Mouse (Mus musculus) left cerebral cortex, postnatal 10 days (tissue): ENCODE measurements around the gene Vps45. TPM values are rescaled to one million over a fixed set of nuclear protein-coding genes. Genes with fewer than 3 reads are reported as not detected.

ENCODE experiments used
- DNase-seq, 2 experiments: peaks; one replicate each; pipeline ENCODE4 v3.0.0; 2021 to 2022; ENCODE audit warnings: low spot score in 2 of 2, mixed read lengths in 1 of 2; ENCODE audit errors: extremely low spot score in 1 of 2
- intact Hi-C: fragments of 180-260 bp; cut with DNase I; formaldehyde crosslinking; loops from one replicate; pipeline ENCODE4 v1.15.1; 2025
- total RNA-seq, 2 experiments: library from RNA; stranded (reverse); gene quantifications; 2 replicates each; pipeline ENCODE4 v1.2.3; 2021

The Vps45 gene
- 10 to 100 TPM; 41.2 to 46.4 TPM for total RNA-seq

DNA sequence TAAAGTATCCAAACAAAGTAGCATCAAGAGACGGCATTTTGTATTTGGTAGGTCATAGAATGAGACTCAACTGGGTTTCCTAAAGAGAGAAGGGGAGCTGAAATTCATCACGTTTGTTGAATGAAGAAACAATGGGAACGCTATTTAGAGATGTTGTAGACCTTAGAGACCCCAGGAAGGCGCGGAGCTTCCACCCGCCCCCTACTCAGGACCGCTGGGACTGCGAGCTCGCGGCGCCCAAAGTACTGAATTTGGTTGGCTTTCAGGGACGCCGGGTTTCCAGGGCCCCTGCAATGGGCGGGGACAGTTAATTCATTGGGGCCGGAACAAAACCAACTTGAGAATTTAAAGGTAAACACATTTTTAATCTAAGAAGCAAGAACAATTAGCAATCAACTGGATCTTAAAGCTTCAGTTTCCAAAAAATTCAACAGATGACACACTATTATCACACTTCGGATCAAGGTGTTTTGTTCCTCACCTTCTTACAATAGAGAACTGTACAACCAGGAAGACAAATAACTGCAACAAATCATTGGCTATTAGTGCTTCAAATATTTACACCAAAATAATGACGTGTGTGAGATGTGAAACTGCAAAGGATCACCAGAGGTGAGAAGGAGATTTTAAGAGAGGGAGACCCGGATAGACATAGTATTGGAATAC, at the start of gene Vps45:
Vps45 (minus strand) TSS at position 236 of the 666 bp plus-strand sequence.
- intact Hi-C loops, result no loop called here
- peak; percentile 74 to 75 for DNase-seq

DNA sequence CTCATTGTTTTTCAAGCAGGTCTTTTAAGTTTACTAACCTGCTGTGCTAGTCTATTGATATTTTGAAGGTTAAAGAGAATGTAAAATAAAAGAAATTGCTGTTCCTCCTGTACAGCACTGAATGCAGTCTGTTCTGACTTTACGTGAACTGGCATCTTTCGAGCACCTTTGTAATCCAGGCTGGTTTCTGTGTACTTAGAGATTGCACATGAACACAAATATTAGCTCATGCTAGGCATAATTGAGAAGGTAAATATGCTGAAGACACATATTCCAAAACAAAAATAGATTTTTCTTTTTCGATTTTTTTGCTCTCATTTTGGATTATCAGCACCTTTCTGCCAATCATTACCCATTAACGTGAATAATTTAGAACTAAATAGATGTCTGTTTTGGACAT, 47.9 kb upstream of the Vps45 start:
- intact Hi-C loops, result no loop called here
- no peak for DNase-seq

- intact Hi-C loops, result no loop called here
- no peak for DNase-seq
Measured at GRCm38 (mm10) chr3:96105232-96105747, 47.0 kb upstream of the Vps45 start.

DNA sequence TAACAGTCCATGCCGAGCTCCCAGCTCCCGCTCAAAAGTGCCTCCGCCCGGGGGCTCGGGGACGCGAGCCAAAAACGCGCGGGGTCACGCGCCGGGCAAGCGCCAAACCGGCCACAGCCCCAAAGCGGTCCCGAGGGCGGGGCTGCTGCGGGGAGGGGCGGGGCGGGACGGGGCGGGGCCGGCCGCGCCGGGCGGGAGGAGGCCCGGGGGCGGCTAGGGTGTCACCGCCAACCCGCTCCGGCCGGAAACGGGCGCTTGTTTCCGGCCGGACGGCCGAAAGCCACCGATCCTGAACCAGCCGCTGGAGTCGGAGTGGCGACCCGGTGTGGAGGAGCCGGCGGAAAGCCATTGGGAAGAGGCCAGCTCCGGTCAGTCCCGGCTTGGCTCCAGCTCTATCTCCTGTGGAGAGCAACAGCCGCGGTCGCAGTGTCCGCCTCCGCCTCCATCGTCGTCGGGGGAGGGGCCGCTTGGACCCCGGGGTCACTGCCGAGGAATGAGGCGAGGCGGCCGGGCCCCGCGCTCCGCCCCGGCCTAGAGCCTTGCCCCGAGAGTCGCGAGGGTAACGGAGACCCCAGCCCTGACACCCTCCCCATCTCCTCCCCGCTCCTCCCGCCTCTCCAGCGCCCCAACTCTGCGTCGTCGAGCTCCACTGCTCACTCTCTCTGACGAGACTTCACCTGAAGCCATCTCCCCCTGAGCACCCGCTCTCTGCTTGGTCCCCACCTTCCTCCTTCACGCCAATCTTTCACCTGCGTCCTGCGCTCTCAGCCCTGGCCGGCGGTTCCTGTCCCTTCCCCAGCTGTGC, 46.2 kb upstream of the Vps45 start, which contains the start of gene Otud7b:
Otud7b (plus strand) TSS at position 267 of the 805 bp plus-strand sequence.
- peak; percentile 57 to 90 for DNase-seq
- intact Hi-C loops, result loop anchor here (5.0 kb wide), 1 partner anchor 33 kb away; no protein-coding TSS in a partner anchor

DNA sequence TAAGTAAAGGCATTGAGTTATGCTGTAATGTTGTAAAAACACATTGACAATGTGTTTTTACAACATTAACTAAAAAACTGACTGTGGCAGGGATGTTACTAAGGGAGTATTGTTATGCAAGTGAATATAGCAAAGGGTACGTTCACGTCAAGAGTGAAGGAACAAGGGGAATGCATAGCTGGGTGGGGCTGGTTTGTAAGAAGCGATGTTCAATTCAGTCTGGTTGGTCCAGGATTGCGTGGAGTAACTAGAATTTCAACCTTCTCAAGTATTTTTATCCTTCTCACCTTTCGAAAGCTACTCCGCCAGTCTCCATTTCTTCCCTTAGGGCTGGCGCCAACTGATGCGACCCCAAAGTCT, 45.6 kb upstream of the Vps45 start:
- no peak for DNase-seq
- intact Hi-C loops, result loop anchor here (5.0 kb wide), 1 partner anchor 33 kb away; no protein-coding TSS in a partner anchor

DNA sequence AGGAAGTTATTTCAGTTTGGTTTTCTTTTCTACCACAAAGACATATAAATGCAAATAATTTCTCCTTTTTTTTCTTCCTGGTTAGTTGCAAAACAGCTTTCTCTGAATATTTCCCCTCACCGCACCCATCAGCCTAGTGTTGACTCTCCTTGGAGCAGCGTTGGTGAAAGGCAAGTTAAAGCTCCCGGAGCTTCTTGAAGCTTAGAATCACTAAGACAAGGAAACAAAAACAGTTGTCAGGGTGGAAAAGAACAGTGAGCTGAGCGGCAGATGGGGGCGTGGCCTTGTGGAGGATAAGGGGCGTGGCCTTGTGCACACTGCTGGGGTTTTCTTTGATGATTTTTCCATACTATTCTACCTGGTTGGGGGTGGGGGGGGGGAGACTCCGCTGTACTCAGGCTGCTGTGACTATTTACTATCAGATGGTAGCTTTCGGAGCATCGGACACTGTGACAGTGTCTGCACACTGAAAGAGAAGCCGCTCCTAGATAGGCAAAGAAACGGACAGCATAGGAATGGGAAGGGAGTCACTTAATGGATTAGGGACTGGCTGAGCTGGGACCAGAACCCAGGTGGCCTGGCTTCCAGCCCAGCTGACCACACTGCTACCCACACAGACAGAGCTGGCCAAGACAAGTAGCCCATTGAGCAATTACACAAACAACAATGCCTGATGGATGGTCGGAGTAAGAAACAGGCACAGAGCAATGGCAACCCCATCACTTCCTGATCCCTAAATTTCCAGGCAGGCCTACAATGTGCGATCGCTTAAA, 44.0 kb upstream of the Vps45 start:
- intact Hi-C loops, result loop anchor here (5.0 kb wide), 1 partner anchor 35 kb away; no protein-coding TSS in a partner anchor

DNA sequence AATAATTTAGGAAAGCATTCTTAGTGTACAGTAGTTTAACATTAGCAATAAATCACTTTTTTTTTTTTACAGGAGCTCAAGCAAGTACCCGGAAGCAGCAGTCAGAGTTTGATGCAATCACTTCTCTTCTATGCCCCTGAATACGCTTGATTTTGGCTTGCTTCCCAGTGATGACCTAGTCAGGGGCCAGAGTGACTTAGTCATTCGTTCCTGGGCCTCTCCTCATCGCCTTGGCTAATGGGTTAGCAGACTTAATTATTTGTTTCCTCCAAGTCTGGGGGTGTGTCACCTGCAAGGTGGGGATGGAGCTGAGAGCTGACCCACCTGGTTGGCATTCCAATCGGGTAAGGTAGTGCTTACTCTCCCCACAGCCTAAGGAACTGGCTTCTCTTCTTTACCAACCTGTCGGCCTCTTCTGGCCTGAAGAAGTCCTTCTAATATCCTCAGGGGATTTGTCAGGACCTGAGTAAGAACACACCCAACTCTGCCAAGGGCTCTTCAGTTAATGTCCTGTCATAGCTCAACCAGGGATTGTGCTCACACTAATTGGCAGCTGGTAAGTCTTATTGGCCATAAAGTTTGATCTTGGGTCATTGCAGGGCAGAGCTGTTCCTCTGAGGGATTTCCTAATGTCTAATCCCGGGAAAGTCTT, 40.5 kb upstream of the Vps45 start:
- intact Hi-C loops, result no loop called here
- no peak for DNase-seq

More for the DNA sequence above, 44.0 kb upstream of the Vps45 start:
- DNase-seq, result peak in 1 of 2 experiments; percentile 55

DNA sequence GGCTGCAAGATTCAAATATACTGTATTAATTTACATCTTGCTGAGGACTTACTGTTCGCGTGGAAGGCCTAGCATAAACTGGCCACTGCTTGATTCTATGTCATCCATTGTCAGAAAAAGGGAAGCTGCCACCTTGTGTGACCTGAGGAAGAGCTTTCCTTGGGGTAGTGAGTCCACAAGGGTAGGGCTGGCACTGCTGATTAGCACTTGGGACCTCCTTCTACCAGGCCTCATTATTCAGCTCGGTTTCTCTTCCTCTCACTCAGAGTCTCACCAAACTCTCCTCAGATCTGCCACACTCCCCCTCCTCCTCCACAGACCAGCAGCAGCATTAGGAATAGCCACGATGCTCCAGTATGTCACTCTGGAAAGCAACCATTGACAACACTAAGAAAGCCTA, 39.9 kb upstream of the Vps45 start:
- intact Hi-C loops, result no loop called here
- DNase-seq, result no peak

- DNase-seq, result no peak
- intact Hi-C loops, result no loop called here
Measured at GRCm38 (mm10) chr3:96094203-96094602, 35.9 kb upstream of the Vps45 start.

GRCm38 (mm10) chr3:96093509-96093908, 35.2 kb upstream of the Vps45 start:
- DNase-seq, result no peak
- intact Hi-C loops, result no loop called here

GRCm38 (mm10) chr3:96091966-96092365, 33.7 kb upstream of the Vps45 start:
- intact Hi-C loops, result no loop called here
- no peak for DNase-seq

DNA sequence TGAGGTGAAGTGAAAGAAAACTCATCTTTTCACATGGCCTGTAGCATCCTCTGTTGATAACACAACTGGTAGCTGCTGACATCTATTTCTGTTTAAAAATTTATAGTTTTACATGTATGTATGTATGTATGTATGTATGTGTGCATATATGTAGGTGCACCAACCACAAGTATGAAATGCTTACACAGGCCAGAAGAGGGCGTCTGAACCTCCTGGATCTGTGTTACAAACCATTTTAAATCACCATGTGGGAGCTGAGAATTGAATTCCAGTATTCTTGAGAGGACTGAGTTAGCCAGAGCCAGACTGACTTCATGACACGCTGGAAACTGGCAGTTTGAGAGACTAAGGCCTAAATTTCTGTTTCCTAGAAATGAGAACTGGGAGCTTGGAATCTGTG, 32.9 kb upstream of the Vps45 start:
- no peak for DNase-seq
- intact Hi-C loops, result no loop called here

DNA sequence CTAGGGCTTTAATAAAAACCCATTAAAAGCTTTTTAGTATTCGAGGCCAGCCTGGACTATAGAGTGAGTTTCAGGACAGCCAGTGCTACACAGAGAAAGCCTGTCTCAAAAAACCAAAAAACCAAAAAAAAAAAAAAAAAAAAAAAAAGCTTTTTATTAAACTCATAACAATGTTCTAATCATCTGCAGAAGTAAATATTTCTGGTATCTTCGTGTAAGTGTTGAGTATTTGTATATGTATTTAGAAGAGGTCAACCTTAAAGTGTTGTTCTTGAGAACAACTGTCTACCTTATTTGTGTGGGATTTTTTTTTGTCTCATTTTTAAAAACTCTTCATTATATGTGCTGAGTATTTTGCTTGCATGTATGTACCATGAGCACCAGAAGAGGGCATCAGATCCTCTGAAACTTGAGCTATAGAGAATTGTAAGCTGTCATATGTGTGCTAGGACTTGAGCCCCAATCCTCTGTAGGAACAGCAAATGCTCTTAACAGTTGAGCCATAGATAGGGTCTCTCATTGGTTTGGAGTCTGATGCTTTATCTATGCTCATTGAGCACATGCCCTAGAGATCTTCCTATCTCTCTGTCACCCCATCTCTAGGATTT, 31.7 kb upstream of the Vps45 start:
- no peak for DNase-seq
- intact Hi-C loops, result no loop called here

DNA sequence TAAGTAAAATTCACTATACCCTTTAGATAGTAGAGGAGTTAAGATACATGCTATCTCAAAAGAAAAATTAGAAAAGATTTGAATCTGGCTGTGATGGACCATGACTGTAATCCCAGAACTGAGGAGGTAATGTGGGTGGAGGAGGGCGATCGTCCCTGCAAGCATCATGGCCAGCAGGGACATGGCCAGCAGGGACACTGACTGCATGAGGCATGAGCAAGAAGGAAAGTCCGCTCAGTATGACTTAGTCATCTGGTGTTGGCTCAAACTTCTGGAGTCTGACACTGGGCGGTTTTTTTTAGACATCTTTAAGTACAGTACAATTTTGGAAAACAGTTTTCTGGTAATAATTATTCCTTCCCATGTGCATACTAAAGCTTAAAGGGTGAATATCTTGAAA, 29.5 kb upstream of the Vps45 start:
- intact Hi-C loops, result no loop called here

DNA sequence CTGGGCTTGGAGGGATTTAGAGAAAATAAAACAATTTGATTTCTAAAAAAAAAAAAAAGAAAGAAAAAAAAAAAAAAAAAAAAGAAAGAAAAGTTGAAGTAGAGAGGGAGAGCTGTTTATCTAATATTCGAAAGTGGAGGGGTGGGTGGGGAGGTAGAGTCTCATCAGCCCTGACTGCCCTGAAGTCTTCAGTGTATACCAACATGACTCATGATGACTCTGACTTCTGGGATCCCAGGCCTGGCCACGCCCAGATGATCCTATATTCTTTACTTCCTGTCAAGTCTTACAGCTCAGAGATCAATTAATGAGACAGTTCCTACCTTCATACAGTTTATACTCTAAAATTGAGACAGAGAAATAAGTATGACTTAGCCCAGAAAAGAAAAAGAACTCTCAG, 29.0 kb upstream of the Vps45 start:
- DNase-seq, result no peak
- intact Hi-C loops, result no loop called here

More for the DNA sequence above, 29.5 kb upstream of the Vps45 start:
- no peak for DNase-seq

DNA sequence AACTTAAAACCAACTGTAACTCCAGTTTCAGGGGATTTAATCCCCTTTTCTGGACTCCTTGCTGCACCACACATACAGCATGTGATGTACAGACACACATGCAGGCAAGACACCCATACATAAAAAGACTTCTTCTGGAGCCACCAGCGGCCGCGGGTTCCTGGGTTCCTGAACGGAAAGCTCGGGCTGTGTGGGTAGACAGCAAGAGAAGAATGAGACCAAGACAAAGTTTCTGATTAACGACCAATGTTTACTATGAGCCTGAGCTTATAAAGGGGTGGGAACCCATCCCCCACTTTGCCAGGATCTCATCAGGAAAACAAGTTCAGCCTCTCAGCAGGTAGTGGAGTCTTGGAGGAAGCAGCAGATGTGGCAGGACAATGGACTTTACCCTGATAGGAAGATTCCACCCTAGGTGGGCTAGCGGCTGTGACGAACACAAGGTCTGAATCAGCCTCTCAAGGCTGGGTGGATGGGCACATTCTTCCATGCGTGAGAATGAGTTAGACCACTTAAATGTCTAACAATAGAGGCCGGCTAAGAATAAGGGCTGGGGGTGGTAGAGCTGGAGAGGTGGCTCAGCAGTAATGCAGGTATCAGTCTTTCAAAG, 26.0 kb upstream of the Vps45 start:
- intact Hi-C loops, result loop anchor here (5.0 kb wide), 1 partner anchor 63 kb away; no protein-coding TSS in a partner anchor
- DNase-seq, result peak in 1 of 2 experiments; percentile 67

- no peak for DNase-seq
- intact Hi-C loops, result loop anchor here (5.0 kb wide), 1 partner anchor 64 kb away; no protein-coding TSS in a partner anchor
Measured at GRCm38 (mm10) chr3:96082714-96083508, 24.6 kb upstream of the Vps45 start.
